Mouse (Mus musculus) neural tube, embryonic 14.5 days (tissue): ENCODE results near the gene Mybph. TPM values are rescaled to one million over a fixed set of nuclear protein-coding genes. Genes with fewer than 3 reads are reported as not detected.

ENCODE experiments used
- ATAC-seq: fragments of 200-750 bp; cut with Nextera tagmentation; 2 replicates; pipeline ENCODE4 v1.8.0; 2017; ENCODE audit warnings: low read depth, mild to moderate bottlenecking, moderate TSS enrichment, moderate library complexity
- H3K27ac ChIP-seq: fragments of 300-500 bp; sonication (generic); 2 replicates; pipeline ENCODE4 v1.5.1; 2014; ENCODE audit warnings: low read depth, mild to moderate bottlenecking, control low read depth, low read length, moderate library complexity, mixed read lengths
- H3K27me3 ChIP-seq: fragments of 300-500 bp; sonication (generic); 2 replicates; pipeline ENCODE4 v1.6.1; 2014; ENCODE audit warnings: low read length; ENCODE audit not compliant: control insufficient read depth, insufficient read depth
- H3K36me3 ChIP-seq: fragments of 300-500 bp; sonication (generic); 2 replicates; pipeline ENCODE4 v1.6.1; 2014; ENCODE audit warnings: low read length, mixed read lengths; ENCODE audit not compliant: control insufficient read depth, insufficient read depth
- H3K4me1 ChIP-seq: fragments of 300-500 bp; sonication (generic); 2 replicates; pipeline ENCODE4 v1.6.1; 2014; ENCODE audit warnings: low read length; ENCODE audit not compliant: control insufficient read depth, insufficient read depth
- H3K4me2 ChIP-seq: fragments of 300-500 bp; sonication (generic); 2 replicates; pipeline ENCODE4 v1.6.1; 2014; ENCODE audit warnings: mild to moderate bottlenecking, low read depth, low read length, control low read depth
- H3K4me3 ChIP-seq: fragments of 300-500 bp; sonication (generic); 2 replicates; pipeline ENCODE4 v1.5.1; 2014; ENCODE audit warnings: low read depth, low read length, control low read depth, mixed read lengths
- H3K9ac ChIP-seq: fragments of 300-500 bp; sonication (generic); replicated peaks from 2 replicates; pipeline ENCODE4 v1.6.1; 2014; ENCODE audit warnings: low read depth, mild to moderate bottlenecking, control low read depth, low read length, mixed read lengths
- H3K9me3 ChIP-seq: fragments of 300-500 bp; sonication (generic); 2 replicates; pipeline ENCODE4 v1.6.1; 2016; ENCODE audit warnings: low read length; ENCODE audit not compliant: control insufficient read depth
- WGBS: fragments of 180-500 bp; shearing (Covaris S2); extraction: QIAGEN DNeasy Blood & Tissue Kit; methylation state at CpG from one replicate; pipeline ENCODE4 v1.1.7; 2014; 5-methylcytosine and 5-hydroxymethylcytosine counted together
- polyA plus RNA-seq: library from polyadenylated mRNA; unstranded; fragments of >200 nt; fragmentation: Nextera tagmentation; extraction: Ambion mirVana; gene quantifications from 2 replicates; pipeline ENCODE4 v1.2.1, GENCODE M21; 2014

Mybph gene
- polyA plus RNA-seq, 1 experiment from 2014 or later: 0.35 TPM

DNA sequence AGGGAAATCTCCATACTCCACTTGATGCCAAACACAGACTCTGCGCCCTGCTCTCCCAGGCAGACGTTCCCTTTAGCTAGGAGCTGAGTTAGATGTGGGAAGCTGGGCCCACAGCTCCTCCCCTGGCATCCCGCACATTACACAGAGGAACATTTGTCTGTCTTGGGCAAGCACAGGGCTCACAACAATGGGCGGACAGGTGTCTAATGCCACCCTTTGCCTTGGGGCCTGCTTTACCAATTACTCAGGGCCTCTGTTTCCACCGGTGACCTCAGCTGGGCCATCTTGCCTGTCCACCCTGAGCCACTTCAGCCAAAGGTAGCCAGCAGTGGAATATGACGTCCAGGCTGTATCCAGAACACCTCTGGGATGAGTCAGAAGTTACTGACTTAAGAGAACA lies 31.8 kb upstream of the Mybph start:
- H3K4me2 ChIP-seq: no peak overlapping the region
- H3K36me3 ChIP-seq: no peaks in the 10 kb centered on the region
- no peak overlapping the region for H3K27ac ChIP-seq
- H3K9ac ChIP-seq: no peak overlapping the region
- H3K4me3 ChIP-seq: no peak overlapping the region
- ATAC-seq: no peak
- H3K4me1 ChIP-seq: no peaks in the 10 kb centered on the region
- H3K9me3 ChIP-seq: no peaks in the 10 kb centered on the region
- no peaks in the 10 kb centered on the region for H3K27me3 ChIP-seq
- 84% methylated on average over 6 of the region's 6 CpGs for WGBS

DNA sequence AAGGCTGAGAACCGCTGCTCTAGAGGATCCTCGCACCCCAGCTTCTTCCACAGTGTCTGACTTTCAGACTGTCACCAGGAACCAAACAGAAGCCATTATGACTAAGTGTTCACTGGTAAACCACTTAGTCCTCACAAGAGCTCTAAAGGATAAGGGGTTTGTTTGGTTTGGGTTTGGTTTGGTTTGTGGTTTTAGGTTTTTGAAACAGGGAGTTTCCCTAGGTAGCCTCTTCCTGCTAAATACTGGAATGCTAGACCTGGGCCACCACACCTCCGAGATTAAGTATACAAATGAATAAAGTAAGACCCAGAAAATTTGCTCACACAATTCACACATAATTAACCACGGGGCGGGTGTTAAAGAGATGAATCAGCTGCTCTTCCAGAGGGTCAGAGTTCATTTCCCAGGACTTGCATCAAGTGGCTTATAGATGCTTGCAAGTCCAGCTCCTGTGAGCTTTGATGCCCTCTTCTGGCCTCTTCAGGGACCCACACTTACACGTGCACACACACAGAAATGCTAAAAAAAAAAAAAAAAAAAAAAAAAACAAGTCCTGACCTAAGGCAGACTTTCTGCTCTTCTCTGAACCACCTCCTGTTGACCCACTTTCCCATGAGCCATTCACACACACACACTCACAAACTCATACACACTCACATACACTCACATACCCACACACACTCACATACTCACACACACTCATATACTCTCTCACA lies 30.6 kb upstream of the Mybph start:
- no peak for ATAC-seq

GRCm38 (mm10) chr1:134163476-134163875 lies 29.8 kb upstream of the Mybph start:
- Histone ChIP-seq H3K27me3 (no peaks in the 10 kb centered on the region), H3K9ac (no peak overlapping the region), H3K4me3 (no peak overlapping the region), H3K36me3 (no peaks in the 10 kb centered on the region), H3K4me1 (no peaks in the 10 kb centered on the region), H3K9me3 (no peaks in the 10 kb centered on the region), H3K4me2 (no peak overlapping the region), H3K27ac (no peak overlapping the region)
- 89% methylated on average over 7 of the region's 7 CpGs for WGBS
- ATAC-seq: no peak

More for the DNA sequence above, 30.6 kb upstream of the Mybph start:
- Histone ChIP-seq H3K36me3 (no peaks in the 10 kb centered on the region), H3K4me3 (no peak overlapping the region), H3K27me3 (no peaks in the 10 kb centered on the region), H3K4me1 (no peaks in the 10 kb centered on the region), H3K9ac (no peak overlapping the region), H3K4me2 (no peak overlapping the region), H3K27ac (no peak overlapping the region), H3K9me3 (no peaks in the 10 kb centered on the region)
- 80% methylated on average over 6 of the region's 6 CpGs for WGBS

DNA sequence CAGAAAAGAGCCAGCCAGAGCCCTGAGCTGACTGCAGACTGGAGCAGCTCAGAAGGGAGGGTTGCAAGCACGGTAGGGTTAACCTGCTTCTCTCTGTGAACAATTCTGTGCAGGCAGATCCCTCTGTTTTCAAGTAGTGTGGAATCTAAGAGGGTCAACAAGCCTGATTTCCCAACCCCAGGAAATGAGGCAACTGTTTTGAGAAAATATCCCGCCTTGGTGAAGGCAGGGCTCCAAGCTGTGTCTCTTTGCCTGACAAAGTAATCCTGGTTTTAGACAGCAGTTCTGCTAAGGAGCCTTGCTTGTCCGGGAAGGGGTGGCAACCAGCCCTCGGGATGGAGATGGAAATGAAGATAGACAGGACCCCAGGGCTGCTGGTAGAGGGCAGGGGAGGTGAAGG lies 28.8 kb upstream of the Mybph start:
- H3K4me1 ChIP-seq: no peaks in the 10 kb centered on the region
- WGBS: 78% methylated on average over 4 of the region's 4 CpGs

GRCm38 (mm10) chr1:134166547-134166946 lies 26.7 kb upstream of the Mybph start:
- H3K4me2 ChIP-seq: no peak overlapping the region
- 93% methylated on average over 3 of the region's 3 CpGs for WGBS

More for the DNA sequence above, 28.8 kb upstream of the Mybph start:
- no peak overlapping the region for H3K27ac ChIP-seq
- H3K4me2 ChIP-seq: no peak overlapping the region
- H3K4me3 ChIP-seq: no peak overlapping the region
- no peaks in the 10 kb centered on the region for H3K27me3 ChIP-seq
- no peaks in the 10 kb centered on the region for H3K9me3 ChIP-seq
- no peak overlapping the region for H3K9ac ChIP-seq
- ATAC-seq: no peak
- H3K36me3 ChIP-seq: no peaks in the 10 kb centered on the region

GRCm38 (mm10) chr1:134167416-134168305 lies 25.6 kb upstream of the Mybph start:
- ATAC-seq: no peak

More at GRCm38 (mm10) chr1:134166547-134166946, 26.7 kb upstream of the Mybph start:
- ATAC-seq: no peak
- no peak overlapping the region for H3K4me3 ChIP-seq
- H3K4me1 ChIP-seq: no peaks in the 10 kb centered on the region
- no peaks in the 10 kb centered on the region for H3K9me3 ChIP-seq
- no peaks in the 10 kb centered on the region for H3K36me3 ChIP-seq
- no peak overlapping the region for H3K27ac ChIP-seq
- no peaks in the 10 kb centered on the region for H3K27me3 ChIP-seq
- no peak overlapping the region for H3K9ac ChIP-seq

GRCm38 (mm10) chr1:134168567-134168966 lies 24.7 kb upstream of the Mybph start:
- H3K27me3 ChIP-seq: no peaks in the 10 kb centered on the region
- H3K4me2 ChIP-seq: no peak overlapping the region
- no peak overlapping the region for H3K27ac ChIP-seq
- no peaks in the 10 kb centered on the region for H3K9me3 ChIP-seq
- no peak overlapping the region for H3K9ac ChIP-seq
- no peak overlapping the region for H3K4me3 ChIP-seq
- no peaks in the 10 kb centered on the region for H3K4me1 ChIP-seq
- H3K36me3 ChIP-seq: no peaks in the 10 kb centered on the region
- WGBS: 83% methylated on average over 3 of the region's 3 CpGs
- no peak for ATAC-seq

More at GRCm38 (mm10) chr1:134167416-134168305, 25.6 kb upstream of the Mybph start:
- no peaks in the 10 kb centered on the region for H3K9me3 ChIP-seq
- no peak overlapping the region for H3K4me2 ChIP-seq
- no peak overlapping the region for H3K27ac ChIP-seq
- 62% methylated on average over 14 of the region's 14 CpGs for WGBS
- no peaks in the 10 kb centered on the region for H3K4me1 ChIP-seq
- H3K4me3 ChIP-seq: no peak overlapping the region
- H3K27me3 ChIP-seq: no peaks in the 10 kb centered on the region
- no peak overlapping the region for H3K9ac ChIP-seq
- H3K36me3 ChIP-seq: no peaks in the 10 kb centered on the region

DNA sequence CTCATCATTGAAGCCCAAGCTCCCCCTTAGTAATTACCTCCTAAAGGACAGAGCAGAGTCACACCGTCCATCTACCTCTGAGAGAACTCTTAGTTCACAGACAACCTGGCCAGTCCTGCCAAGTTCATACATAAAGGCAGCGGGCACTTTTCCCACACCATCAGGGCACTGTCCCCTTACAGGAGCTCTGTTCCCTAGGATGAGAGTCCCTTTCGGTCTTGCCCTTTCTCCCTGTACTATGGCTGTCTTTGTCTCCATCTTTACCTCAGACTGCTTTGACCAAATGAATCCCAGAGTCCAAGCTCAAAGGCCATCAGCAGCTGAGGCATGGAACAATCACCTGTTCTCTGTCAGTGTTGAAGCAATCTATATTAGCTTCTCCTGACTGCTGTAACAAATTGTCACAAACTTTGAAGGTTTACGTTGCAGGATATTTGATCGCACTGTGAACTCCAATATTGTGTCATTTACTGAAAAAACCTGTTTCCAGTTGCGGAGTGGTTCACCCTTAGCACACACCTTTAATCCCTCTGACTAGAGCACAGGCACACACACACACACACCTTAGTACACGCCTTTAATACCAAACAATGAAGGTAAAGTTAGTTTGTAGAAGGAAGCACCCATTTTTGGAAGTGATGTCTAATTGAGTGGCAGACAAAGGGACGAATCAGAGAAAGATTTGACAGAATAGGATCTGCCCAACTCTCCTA lies 24.1 kb upstream of the Mybph start:
- H3K27ac ChIP-seq: no peak overlapping the region
- no peak overlapping the region for H3K9ac ChIP-seq
- H3K36me3 ChIP-seq: no peaks in the 10 kb centered on the region
- no peaks in the 10 kb centered on the region for H3K9me3 ChIP-seq
- H3K4me2 ChIP-seq: no peak overlapping the region
- ATAC-seq: no peak
- no peaks in the 10 kb centered on the region for H3K27me3 ChIP-seq
- no peaks in the 10 kb centered on the region for H3K4me1 ChIP-seq
- H3K4me3 ChIP-seq: no peak overlapping the region
- WGBS: 88% methylated on average over 8 of the region's 8 CpGs
